Mouse (Mus musculus) midbrain, embryonic 11.5 days (tissue): ENCODE measurements around the gene Pou3f4. TPM values are rescaled to one million over a fixed set of nuclear protein-coding genes. Genes with fewer than 3 reads are reported as not detected.

Experiments used
- ATAC-seq: fragments of 200-750 bp; cut with Nextera tagmentation; 2 replicates; pipeline ENCODE4 v1.8.0; 2017; ENCODE audit warnings: moderate TSS enrichment, moderate library complexity; ENCODE audit not compliant: low FRiP score
- DNase-seq: peaks from one replicate; pipeline ENCODE4 v3.0.0; 2015; ENCODE audit warnings: low spot score; ENCODE audit errors: missing footprints
- H3K27ac ChIP-seq: fragments of 300-500 bp; sonication (generic); 2 replicates; pipeline ENCODE4 v1.5.1; 2014; ENCODE audit warnings: low read depth, low read length
- H3K27me3 ChIP-seq: fragments of 300-500 bp; sonication (generic); 2 replicates; pipeline ENCODE4 v1.6.1; 2014; ENCODE audit warnings: mild to moderate bottlenecking, low read length, moderate library complexity, mixed read lengths; ENCODE audit not compliant: control insufficient read depth, insufficient read depth
- H3K36me3 ChIP-seq: fragments of 300-500 bp; sonication (generic); 2 replicates; pipeline ENCODE4 v1.6.1; 2014; ENCODE audit warnings: mild to moderate bottlenecking, low read length, moderate library complexity, mixed read lengths; ENCODE audit not compliant: control insufficient read depth, insufficient read depth
- H3K4me1 ChIP-seq: fragments of 300-500 bp; sonication (generic); 2 replicates; pipeline ENCODE4 v1.6.1; 2014; ENCODE audit warnings: low read length; ENCODE audit not compliant: control insufficient read depth, insufficient read depth
- H3K4me2 ChIP-seq: fragments of 300-500 bp; sonication (generic); 2 replicates; pipeline ENCODE4 v1.6.1; 2014; ENCODE audit warnings: mild to moderate bottlenecking, moderate library complexity
- H3K4me3 ChIP-seq: fragments of 300-500 bp; sonication (generic); 2 replicates; pipeline ENCODE4 v1.5.1; 2014; ENCODE audit warnings: low read depth, low read length
- H3K9ac ChIP-seq: fragments of 300-500 bp; sonication (generic); 2 replicates; pipeline ENCODE4 v1.6.1; 2014; ENCODE audit warnings: low read length
- H3K9me3 ChIP-seq: fragments of 300-500 bp; sonication (generic); 2 replicates; pipeline ENCODE4 v1.6.1; 2016; ENCODE audit warnings: low read length; ENCODE audit not compliant: control insufficient read depth
- WGBS: fragments of 180-500 bp; shearing (Covaris S2); extraction: QIAGEN DNeasy Blood & Tissue Kit; methylation state at CpG from one replicate; pipeline ENCODE4 v1.1.7; 2014; 5-methylcytosine and 5-hydroxymethylcytosine counted together
- polyA plus RNA-seq: library from polyadenylated mRNA; unstranded; fragments of >200 nt; fragmentation: Nextera tagmentation; extraction: Ambion mirVana; gene quantifications from 2 replicates; pipeline ENCODE4 v1.2.1, GENCODE M21; 2014

The Pou3f4 gene
- polyA plus RNA-seq, 1 experiment from 2014 or later, result 32.4 TPM

DNA sequence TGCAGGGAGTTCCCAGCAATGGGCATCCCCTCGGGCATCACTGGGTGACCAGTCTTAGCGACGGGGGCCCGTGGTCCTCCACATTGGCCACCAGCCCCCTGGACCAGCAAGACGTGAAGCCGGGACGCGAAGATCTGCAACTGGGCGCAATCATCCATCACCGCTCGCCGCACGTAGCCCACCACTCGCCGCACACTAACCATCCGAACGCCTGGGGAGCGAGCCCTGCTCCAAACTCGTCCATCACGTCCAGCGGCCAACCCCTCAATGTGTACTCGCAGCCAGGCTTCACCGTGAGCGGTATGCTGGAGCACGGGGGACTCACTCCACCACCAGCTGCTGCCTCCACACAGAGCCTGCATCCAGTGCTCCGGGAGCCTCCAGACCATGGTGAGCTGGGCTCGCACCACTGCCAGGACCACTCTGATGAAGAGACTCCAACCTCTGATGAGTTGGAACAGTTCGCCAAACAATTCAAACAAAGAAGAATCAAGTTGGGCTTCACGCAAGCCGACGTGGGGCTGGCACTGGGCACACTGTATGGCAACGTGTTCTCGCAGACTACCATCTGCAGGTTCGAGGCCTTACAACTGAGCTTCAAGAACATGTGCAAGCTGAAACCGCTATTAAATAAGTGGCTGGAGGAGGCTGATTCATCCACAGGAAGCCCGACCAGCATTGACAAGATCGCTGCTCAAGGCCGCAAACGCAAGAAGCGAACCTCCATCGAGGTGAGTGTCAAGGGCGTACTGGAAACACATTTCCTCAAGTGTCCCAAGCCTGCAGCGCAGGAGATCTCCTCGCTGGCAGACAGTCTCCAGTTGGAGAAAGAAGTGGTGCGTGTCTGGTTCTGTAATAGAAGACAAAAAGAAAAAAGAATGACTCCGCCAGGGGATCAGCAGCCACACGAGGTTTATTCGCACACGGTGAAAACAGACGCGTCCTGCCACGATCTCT lies 790 bp downstream of the Pou3f4 start:
- peak; percentile 95 for DNase-seq
- H3K4me1 ChIP-seq, result no peaks in the 10 kb centered on the region
- no peaks in the 10 kb centered on the region for H3K9me3 ChIP-seq
- H3K9ac ChIP-seq, result peak overlapping the region; percentile 83
- H3K4me2 ChIP-seq, result peak overlapping the region; percentile 41
- H3K4me3 ChIP-seq, result peak overlapping the region; percentile 61
- H3K27ac ChIP-seq, result peak overlapping the region; percentile 89
- ATAC-seq, result peak; percentile 6
- 17% methylated on average over 49 of the region's 52 CpGs for WGBS
- H3K27me3 ChIP-seq, result no peaks in the 10 kb centered on the region
- no peaks in the 10 kb centered on the region for H3K36me3 ChIP-seq

DNA sequence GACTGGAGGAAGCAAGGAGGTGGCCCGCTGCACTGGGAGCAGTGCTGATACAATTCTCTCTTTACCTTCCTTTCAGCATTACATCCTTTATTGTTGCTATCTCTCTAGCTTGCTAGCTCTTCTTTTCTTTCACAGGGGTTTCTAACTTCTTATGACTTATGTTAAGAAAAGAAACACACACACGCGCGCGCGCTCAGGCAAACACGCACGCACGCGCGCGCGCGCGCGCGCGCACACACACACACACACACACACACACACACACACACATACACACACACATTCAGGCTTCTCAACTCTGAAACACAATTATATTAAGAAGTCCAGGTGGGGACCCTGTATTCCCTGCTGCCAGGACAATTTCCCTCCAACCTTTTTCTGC lies 1.5 kb downstream of the Pou3f4 start:
- ATAC-seq (no peak), DNase-seq (no peak)
- 13% methylated on average over 18 of the region's 18 CpGs for WGBS
- Histone ChIP-seq H3K4me1 (no peaks in the 10 kb centered on the region), H3K4me2 (peak overlapping the region; percentile 41), H3K36me3 (no peaks in the 10 kb centered on the region), H3K9me3 (no peaks in the 10 kb centered on the region), H3K27ac (peak overlapping the region; percentile 89), H3K9ac (peak overlapping the region; percentile 83), H3K4me3 (peak overlapping the region; percentile 61), H3K27me3 (no peaks in the 10 kb centered on the region)

DNA sequence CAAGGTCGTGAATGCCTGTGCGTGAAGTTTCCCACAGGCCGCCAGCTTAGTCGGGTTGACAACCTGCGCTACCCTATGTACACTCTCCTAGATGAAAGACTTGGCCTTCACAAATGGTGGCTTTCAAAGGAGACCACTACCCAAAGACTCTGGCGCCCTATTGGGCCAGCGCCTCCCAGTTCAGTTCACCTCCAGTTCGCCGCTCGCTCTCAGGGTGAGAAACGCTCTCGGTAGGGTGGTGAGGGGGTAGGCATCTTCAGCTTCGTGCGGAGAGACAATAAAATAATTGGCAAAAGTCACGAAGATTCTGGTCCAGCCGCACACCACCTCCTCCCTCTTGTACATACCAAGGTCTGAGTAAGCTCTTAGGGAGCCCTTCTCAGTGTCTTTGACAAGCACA lies 2.5 kb downstream of the Pou3f4 start:
- ATAC-seq, result no peak
- peak overlapping the region; percentile 89 for H3K27ac ChIP-seq
- DNase-seq, result peak; percentile 90
- peak overlapping the region; percentile 41 for H3K4me2 ChIP-seq
- no peaks in the 10 kb centered on the region for H3K27me3 ChIP-seq
- no peaks in the 10 kb centered on the region for H3K36me3 ChIP-seq
- H3K4me3 ChIP-seq, result peak overlapping the region; percentile 61
- peak overlapping the region; percentile 83 for H3K9ac ChIP-seq
- WGBS, result 20% methylated on average over 16 of the region's 16 CpGs
- H3K9me3 ChIP-seq, result no peaks in the 10 kb centered on the region
- no peaks in the 10 kb centered on the region for H3K4me1 ChIP-seq

DNA sequence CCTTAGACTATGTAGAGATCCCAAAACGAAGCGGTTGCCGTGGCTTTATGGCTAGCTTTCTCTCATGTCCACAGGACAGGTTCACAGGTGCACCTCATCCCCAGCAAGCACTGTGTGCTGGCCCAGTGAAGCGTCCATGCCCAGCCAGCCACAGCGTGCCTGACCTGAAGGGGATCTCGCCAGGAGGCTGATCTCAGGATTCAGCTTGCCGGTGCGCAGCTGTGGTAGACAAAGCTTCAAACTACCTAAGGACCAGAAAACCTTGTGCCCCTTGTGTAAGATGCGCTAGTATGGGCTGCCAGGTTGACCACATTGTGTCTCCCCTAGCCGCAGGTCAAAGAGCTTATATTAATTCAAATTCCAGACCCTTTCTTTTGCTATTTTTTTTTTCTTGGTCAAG lies 3.1 kb downstream of the Pou3f4 start:
- H3K4me2 ChIP-seq, result peak overlapping the region; percentile 41
- H3K27ac ChIP-seq, result peak overlapping the region; percentile 57; the same call in 1 of the 2 replicates
- DNase-seq, result peak; percentile 89
- peak overlapping the region; percentile 83 for H3K9ac ChIP-seq
- no peaks in the 10 kb centered on the region for H3K4me1 ChIP-seq
- no peaks in the 10 kb centered on the region for H3K36me3 ChIP-seq
- H3K9me3 ChIP-seq, result no peaks in the 10 kb centered on the region
- H3K27me3 ChIP-seq, result no peaks in the 10 kb centered on the region
- peak overlapping the region; percentile 61 for H3K4me3 ChIP-seq
- no peak for ATAC-seq
- 22% methylated on average over 10 of the region's 10 CpGs for WGBS

DNA sequence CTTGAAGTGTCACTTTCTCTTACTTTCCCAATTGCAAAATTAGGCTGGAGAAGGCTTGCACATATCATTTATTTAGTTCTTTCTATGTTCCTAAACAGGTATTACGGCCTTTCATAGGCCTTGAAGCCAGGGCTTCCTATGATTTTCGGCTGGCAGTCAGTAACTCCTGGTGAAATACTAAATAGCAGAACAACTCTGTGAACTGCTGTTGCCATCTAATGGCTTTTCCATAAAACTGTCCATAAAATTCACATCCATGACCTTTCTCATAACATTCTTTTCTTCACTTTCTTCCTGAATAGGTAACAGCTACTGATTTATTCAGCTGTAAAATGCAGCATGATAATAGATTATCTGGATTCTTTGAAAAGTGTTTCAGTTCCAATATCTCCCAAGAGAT lies 23.4 kb downstream of the Pou3f4 start:
- no peak overlapping the region for H3K4me3 ChIP-seq
- no peaks in the 10 kb centered on the region for H3K36me3 ChIP-seq
- H3K27ac ChIP-seq, result no peak overlapping the region
- no peak overlapping the region for H3K9ac ChIP-seq
- 58% methylated on average over 2 of the region's 2 CpGs for whole genome bisulfite sequencing
- H3K27me3 ChIP-seq, result no peaks in the 10 kb centered on the region
- H3K9me3 ChIP-seq, result no peaks in the 10 kb centered on the region
- H3K4me2 ChIP-seq, result no peak overlapping the region
- ATAC-seq (no peak), DNase-seq (no peak)
- H3K4me1 ChIP-seq, result no peaks in the 10 kb centered on the region

DNA sequence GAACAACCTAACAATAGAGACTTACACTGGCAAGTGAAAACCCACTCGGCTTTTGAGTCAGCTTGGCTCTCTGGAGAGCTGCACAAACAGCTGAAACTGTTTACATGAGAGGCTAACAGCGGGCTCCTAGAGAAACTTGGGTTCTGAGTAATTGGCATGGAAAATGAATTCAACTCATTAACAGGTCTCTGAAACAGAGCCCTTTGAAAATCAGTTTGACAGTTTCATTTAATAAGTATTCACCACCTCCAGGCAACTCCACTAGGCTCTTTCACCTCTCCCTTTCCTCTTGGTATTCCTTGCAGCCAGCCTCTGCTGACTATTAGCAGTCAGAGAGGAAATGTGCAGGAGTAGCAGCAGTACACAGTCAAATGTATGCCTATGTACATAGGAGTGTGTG lies 37.2 kb downstream of the Pou3f4 start:
- Histone ChIP-seq H3K27me3 (no peaks in the 10 kb centered on the region), H3K9me3 (no peaks in the 10 kb centered on the region), H3K36me3 (no peaks in the 10 kb centered on the region), H3K27ac (no peak overlapping the region), H3K4me1 (no peaks in the 10 kb centered on the region), H3K4me3 (no peak overlapping the region), H3K9ac (no peak overlapping the region), H3K4me2 (no peak overlapping the region)
- ATAC-seq, result no peak
- DNase-seq, result no peak
- WGBS, result 58% methylated on average over 2 of the region's 2 CpGs
